Mouse (Mus musculus) ES-Bruce4 (cell line): ENCODE results near the gene Epb41l5. TPM values are rescaled to one million over a fixed set of nuclear protein-coding genes. Genes with fewer than 3 reads are reported as not detected.
A peak's percentile ranks its signal among the peaks of the same experiment; 100 is the strongest.

Experiments used
- H3K27ac ChIP-seq: 2 replicates; pipeline ENCODE4 v1.5.1; 2012; ENCODE audit warnings: low read length, inconsistent platforms; ENCODE audit not compliant: insufficient read depth
- H3K27me3 ChIP-seq: 2 replicates; pipeline ENCODE4 v1.6.1; 2012; ENCODE audit warnings: mild to moderate bottlenecking, low read length, inconsistent platforms; ENCODE audit not compliant: control insufficient read depth, poor library complexity, insufficient read depth, severe bottlenecking
- H3K36me3 ChIP-seq: 2 replicates; pipeline ENCODE4 v1.6.1; 2012; ENCODE audit warnings: inconsistent platforms, mild to moderate bottlenecking, low read length, moderate library complexity; ENCODE audit not compliant: control insufficient read depth, poor library complexity, insufficient read depth, severe bottlenecking
- H3K4me1 ChIP-seq: one replicate; pipeline ENCODE4 v1.8.1; 2011; ENCODE audit warnings: low read length; ENCODE audit not compliant: control insufficient read depth, insufficient read depth
- H3K4me3 ChIP-seq: 2 replicates; pipeline ENCODE4 v1.5.1; 2011; ENCODE audit warnings: low read depth, mild to moderate bottlenecking, low read length
- H3K9ac ChIP-seq: 2 replicates; pipeline ENCODE4 v1.6.1; 2012; ENCODE audit warnings: low read depth, mild to moderate bottlenecking, inconsistent platforms; ENCODE audit not compliant: poor library complexity, severe bottlenecking
- H3K9me3 ChIP-seq: replicated peaks from 2 replicates; pipeline ENCODE4 v1.6.1; 2012; ENCODE audit warnings: mild to moderate bottlenecking, low read length, inconsistent platforms; ENCODE audit not compliant: control insufficient read depth, poor library complexity, insufficient read depth, severe bottlenecking
- CTCF ChIP-seq: IDR thresholded peaks from one replicate; pipeline ENCODE4 v1.8.1; 2011; ENCODE audit warnings: low read depth, low read length
- EP300 ChIP-seq: IDR thresholded peaks from 2 replicates; pipeline ENCODE4 v1.6.1; 2011; ENCODE audit warnings: low read depth, low read length; ENCODE audit not compliant: insufficient read depth
- POLR2A ChIP-seq: IDR thresholded peaks from one replicate; pipeline ENCODE4 v1.8.1; 2011; ENCODE audit warnings: low read length; ENCODE audit not compliant: insufficient read depth
- polyA plus RNA-seq: library from polyadenylated mRNA; stranded (reverse); fragments of >200 nt; gene quantifications from 2 replicates; pipeline ENCODE4 v1.2.4, GENCODE M21; 2011; ENCODE audit warnings: low read depth; ENCODE audit not compliant: missing spikeins, insufficient read depth, insufficient read length

The Epb41l5 gene
- polyA plus RNA-seq, 1 experiment = 48.2 TPM

DNA sequence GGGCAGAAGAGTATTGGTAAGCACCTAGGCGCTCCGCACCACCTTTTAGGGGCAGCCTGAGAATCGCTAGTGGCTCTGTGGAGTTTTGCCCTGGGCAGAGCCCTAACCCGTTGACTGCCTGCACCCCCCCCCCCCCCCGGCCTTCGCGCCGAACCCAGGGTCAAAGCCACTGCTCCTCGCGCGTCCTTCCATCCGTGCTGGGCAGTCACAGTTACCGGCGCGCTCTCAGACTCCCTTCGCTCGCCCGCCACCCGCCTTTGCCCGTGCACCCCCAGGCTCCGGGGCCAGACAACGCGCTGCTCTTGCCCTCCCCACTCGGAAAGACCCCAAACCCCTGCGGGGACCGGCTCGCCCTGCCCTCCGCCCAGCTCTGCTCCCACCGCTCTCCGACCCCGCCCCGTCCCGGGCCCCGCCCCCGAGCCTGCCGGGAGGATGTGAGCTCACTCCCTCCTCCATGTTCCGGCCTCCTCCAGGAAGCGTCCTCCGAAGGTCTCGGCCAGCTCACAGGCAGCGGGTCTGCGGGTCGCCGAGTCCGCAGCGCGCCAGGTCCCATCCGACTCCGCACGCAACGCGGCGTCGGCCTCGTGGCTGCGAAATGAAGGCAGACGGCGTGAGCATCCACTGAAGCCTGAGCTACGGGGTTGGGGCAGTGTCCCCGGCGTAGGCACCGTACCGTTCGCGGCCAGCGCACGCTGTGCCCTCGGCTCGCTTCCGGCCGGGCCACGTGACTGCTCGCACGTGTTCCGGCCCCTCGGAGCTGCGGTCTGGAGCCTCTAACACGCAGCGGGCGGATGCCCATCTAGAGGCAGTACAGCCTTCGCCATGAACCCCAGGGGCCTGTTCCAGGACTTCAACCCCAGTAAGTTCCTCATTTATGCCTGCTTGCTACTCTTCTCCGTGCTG, 122.9 kb downstream of the Epb41l5 start, which contains the start of gene Tmem185b:
Gene Tmem185b, plus strand, starts transcription at position 472 of the 903 bp plus-strand sequence.
- peaks cover 10% of the 10 kb centered on the region for H3K36me3 ChIP-seq
- H3K27me3 ChIP-seq = no peaks in the 10 kb centered on the region
- H3K9ac ChIP-seq = peak within 1 kb of the TSS; percentile 64
- H3K4me3 ChIP-seq = peak within 1 kb of the TSS; percentile 71
- peaks cover 4% of the 10 kb centered on the region for H3K4me1 ChIP-seq
- TF ChIP-seq CTCF (no peak), EP300 (0 out of 2 replicates have a peak, but pooled peaks have one; percentile 31), POLR2A (peak; percentile 21)
- 0 out of 2 replicates have a peak, but pooled peaks cover 4% of the 10 kb centered on the region for H3K9me3 ChIP-seq
- H3K27ac ChIP-seq = no peak within 1 kb of the TSS

DNA sequence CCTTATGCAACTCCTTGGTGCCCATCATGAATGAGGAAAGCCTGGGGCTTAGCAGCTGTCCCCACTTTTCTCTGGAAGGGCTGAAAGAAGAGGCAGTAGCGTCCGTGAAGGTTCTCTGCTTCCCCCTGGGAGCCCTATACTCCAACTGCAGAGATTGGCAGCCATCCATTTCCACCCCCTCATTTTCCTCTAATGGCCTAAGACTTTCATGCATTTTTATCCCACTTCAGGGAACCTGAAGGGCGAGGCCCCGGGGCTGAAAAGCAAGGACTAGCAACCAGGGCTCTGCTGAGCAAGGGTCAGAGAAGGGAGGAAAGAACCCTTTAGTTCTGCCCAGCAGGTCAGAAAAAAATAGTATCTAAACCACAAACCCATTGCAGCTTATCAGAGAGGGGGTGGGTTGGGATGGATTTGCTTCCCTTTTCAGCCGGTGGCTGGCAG, 123.8 kb downstream of the Epb41l5 start:
- TF ChIP-seq EP300 = no peak
- TF ChIP-seq CTCF = no peak
- TF ChIP-seq POLR2A = no peak
- Histone ChIP-seq H3K9me3 (0 out of 2 replicates have a peak, but pooled peaks cover 4% of the 10 kb centered on the region), H3K36me3 (peaks cover 10% of the 10 kb centered on the region), H3K4me3 (0 out of 2 replicates have a peak overlapping the region, but pooled peaks have one; percentile 71), H3K9ac (peak overlapping the region; percentile 64), H3K27ac (no peak overlapping the region), H3K27me3 (no peaks in the 10 kb centered on the region), H3K4me1 (peaks cover 4% of the 10 kb centered on the region)

DNA sequence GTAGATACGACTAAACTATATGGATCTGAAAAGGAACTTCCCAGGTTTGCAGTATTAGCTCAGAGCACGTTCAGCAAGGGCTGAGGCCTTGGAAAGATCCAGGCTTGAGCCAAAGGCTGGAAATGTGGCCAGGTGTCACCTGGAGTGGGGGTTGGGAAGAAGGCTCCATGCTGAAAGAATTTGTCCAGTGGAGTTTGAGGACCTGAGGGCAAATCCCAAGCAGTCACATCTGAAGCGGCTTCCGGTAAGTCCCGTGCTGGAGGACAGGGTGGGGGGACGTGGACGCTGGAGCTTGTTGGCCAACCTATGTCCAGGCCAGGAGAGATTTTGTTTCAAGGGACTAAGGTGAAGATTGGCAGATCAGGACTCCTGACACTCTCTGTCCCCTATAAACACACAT, 125.0 kb downstream of the Epb41l5 start:
- no peaks in the 10 kb centered on the region for H3K27me3 ChIP-seq
- H3K27ac ChIP-seq = no peak overlapping the region
- H3K4me1 ChIP-seq = peaks cover 4% of the 10 kb centered on the region
- H3K4me3 ChIP-seq = no peak overlapping the region
- H3K36me3 ChIP-seq = peaks cover 10% of the 10 kb centered on the region
- TF ChIP-seq CTCF = no peak
- no peaks in the 10 kb centered on the region for H3K9me3 ChIP-seq
- H3K9ac ChIP-seq = no peak overlapping the region

DNA sequence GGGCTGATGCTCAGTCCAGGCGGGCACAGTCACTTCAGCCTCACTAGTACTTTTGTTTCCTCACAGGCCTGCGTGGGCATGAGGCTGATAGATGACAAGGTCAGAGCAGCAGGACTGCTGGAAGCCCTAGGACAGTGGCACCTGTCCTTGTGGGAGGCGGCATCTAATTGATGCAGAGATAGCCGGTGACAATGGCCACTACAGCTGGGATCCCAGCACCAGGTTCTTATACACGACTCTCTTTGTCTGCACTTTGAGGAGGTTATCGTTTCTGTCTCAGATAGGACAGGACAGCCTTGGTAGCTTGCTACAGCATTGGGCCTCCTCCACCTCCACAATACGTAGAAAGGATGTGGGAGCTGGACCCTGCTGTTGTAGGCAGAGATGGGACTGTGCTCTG, 125.4 kb downstream of the Epb41l5 start:
- TF ChIP-seq EP300 = no peak
- no peak for TF ChIP-seq POLR2A
- no peak for TF ChIP-seq CTCF
- Histone ChIP-seq H3K27me3 (no peaks in the 10 kb centered on the region), H3K9me3 (no peaks in the 10 kb centered on the region), H3K9ac (no peak overlapping the region), H3K4me3 (no peak overlapping the region), H3K36me3 (peaks cover 9% of the 10 kb centered on the region), H3K4me1 (peaks cover 4% of the 10 kb centered on the region), H3K27ac (no peak overlapping the region)

DNA sequence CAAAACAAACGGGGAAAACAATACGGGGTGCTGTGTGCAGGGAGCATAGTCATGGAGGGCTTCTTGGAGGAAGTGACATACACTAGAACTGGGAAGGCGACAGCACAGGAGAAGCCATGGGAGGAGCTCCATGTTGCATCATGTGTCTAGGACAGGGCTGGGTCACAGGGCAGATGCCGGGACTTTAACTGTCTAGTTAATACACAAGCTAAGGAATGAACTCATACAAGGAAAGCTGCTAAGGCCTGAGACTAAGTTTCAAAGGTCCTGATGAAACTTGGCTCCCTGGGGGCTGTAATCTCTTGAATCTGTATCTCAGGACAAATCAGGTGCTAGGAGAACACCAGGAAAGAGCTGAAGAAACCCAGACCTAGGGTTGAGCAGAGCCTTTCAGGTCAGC, 126.1 kb downstream of the Epb41l5 start:
- peaks cover 6% of the 10 kb centered on the region for H3K36me3 ChIP-seq
- no peaks in the 10 kb centered on the region for H3K27me3 ChIP-seq
- TF ChIP-seq POLR2A (no peak), CTCF (no peak), EP300 (no peak)
- H3K4me3 ChIP-seq = no peak overlapping the region
- H3K9me3 ChIP-seq = no peaks in the 10 kb centered on the region
- no peak overlapping the region for H3K27ac ChIP-seq
- peaks cover 4% of the 10 kb centered on the region for H3K4me1 ChIP-seq
- no peak overlapping the region for H3K9ac ChIP-seq

DNA sequence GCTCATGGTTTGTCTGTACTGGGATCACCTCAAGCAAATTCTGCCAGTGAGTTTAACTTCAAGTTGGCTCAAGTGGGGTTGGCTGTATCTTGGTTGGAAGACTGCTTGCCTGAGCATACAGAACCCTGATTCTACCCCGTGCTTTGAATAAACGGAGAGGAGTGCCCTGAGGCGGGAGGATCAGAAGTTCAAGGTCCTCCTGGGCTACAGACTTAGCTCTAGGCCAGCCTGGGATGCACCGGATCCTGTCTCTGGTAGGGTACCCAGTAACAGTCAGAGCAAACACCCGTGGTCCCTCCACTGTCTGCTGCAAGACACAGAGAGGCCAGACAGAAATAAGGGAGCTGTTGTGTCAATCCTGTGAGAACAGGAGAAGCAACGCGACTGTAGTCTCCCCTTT, 127.1 kb downstream of the Epb41l5 start:
- peaks cover 1% of the 10 kb centered on the region for H3K4me1 ChIP-seq
- H3K4me3 ChIP-seq = no peak overlapping the region
- TF ChIP-seq EP300 = no peak
- no peak for TF ChIP-seq POLR2A
- TF ChIP-seq CTCF = no peak
- H3K36me3 ChIP-seq = no peaks in the 10 kb centered on the region
- H3K9me3 ChIP-seq = no peaks in the 10 kb centered on the region
- no peak overlapping the region for H3K27ac ChIP-seq
- H3K27me3 ChIP-seq = no peaks in the 10 kb centered on the region
- H3K9ac ChIP-seq = no peak overlapping the region
